Mouse (Mus musculus) urinary bladder, postnatal 0 days (tissue): ENCODE results near the gene Gjd2. TPM values are rescaled to one million over a fixed set of nuclear protein-coding genes. Genes with fewer than 3 reads are reported as not detected.

Experiments used
- polyA plus RNA-seq: library from polyadenylated mRNA; unstranded; fragments of >200 nt; fragmentation: Nextera tagmentation; extraction: Ambion mirVana; gene quantifications from 2 replicates; pipeline ENCODE4 v1.2.1, GENCODE M21; 2015

Gjd2 gene
- not detected in 2 replicates for polyA plus RNA-seq

GRCm38 (mm10) chr2:114013295-114013771 lies at the start of gene Gjd2:
Gene Gjd2 (minus strand): TSS chr2:114013619.

GRCm38 (mm10) chr2:114052696-114053598 lies 39.5 kb upstream of the Gjd2 start, which contains the start of gene Actc1:
Gene Actc1 (minus strand): TSS chr2:114053548.

Other genes starting within 250 kb of the Gjd2 start
- gene Scg5, start 184.5 kb downstream of the Gjd2 start, polyA plus RNA-seq, result 0.74 and 1.2 TPM in 2 replicates
- gene Arhgap11a, start 165.0 kb downstream of the Gjd2 start, polyA plus RNA-seq, result 4.4 and 6.9 TPM in 2 replicates
- 1,752 and 2,071 TPM in 2 replicates for gene Actc1, start 39.9 kb upstream of the Gjd2 start, polyA plus RNA-seq
- 18.4 and 23.6 TPM in 2 replicates for gene Aqr, start 173.4 kb upstream of the Gjd2 start, polyA plus RNA-seq
- gene Zfp770, start 187.8 kb upstream of the Gjd2 start, polyA plus RNA-seq, result 2.1 and 2.5 TPM in 2 replicates